Mouse (Mus musculus): Measurements from ENCODE around the gene Rabggtb.
"Not testable (repeated sequence)": the region's sequence is repeated elsewhere in the genome, so short reads cannot be mapped to it uniquely, and the experiment has no call there.

The Rabggtb gene

GRCm38 (mm10) chr3:153864636-153865429 is 48.0 kb downstream of the Rabggtb start:
- no peak for DNase-seq (ENCODE audit: low spot score in 2 of 2)

GRCm38 (mm10) chr3:153863816-153864215 is 49.0 kb downstream of the Rabggtb start:
- no peak for DNase-seq (ENCODE audit: low spot score in 2 of 2)

- DNase-seq (ENCODE audit: low spot score in 2 of 2), result not testable (repeated sequence)
Observed at GRCm38 (mm10) chr3:153860392-153860791, 52.4 kb downstream of the Rabggtb start.

GRCm38 (mm10) chr3:153858350-153859001 is 54.3 kb downstream of the Rabggtb start:
- no peak for DNase-seq (ENCODE audit: low spot score in 2 of 2)

Measured in heart, adult 9 months (tissue).